Mouse (Mus musculus) liver, embryonic 14.5 days (tissue): ENCODE results near the gene Hoxb8.

Experiments
- CTCF ChIP-seq: IDR thresholded peaks from 2 replicates; pipeline ENCODE4 v1.5.1; 2016; ENCODE audit warnings: antibody characterized with exemption, low read depth, control low read depth
- EP300 ChIP-seq: IDR thresholded peaks from 2 replicates; pipeline ENCODE4 v1.6.1; 2016; ENCODE audit warnings: antibody characterized with exemption, low read depth

DNA sequence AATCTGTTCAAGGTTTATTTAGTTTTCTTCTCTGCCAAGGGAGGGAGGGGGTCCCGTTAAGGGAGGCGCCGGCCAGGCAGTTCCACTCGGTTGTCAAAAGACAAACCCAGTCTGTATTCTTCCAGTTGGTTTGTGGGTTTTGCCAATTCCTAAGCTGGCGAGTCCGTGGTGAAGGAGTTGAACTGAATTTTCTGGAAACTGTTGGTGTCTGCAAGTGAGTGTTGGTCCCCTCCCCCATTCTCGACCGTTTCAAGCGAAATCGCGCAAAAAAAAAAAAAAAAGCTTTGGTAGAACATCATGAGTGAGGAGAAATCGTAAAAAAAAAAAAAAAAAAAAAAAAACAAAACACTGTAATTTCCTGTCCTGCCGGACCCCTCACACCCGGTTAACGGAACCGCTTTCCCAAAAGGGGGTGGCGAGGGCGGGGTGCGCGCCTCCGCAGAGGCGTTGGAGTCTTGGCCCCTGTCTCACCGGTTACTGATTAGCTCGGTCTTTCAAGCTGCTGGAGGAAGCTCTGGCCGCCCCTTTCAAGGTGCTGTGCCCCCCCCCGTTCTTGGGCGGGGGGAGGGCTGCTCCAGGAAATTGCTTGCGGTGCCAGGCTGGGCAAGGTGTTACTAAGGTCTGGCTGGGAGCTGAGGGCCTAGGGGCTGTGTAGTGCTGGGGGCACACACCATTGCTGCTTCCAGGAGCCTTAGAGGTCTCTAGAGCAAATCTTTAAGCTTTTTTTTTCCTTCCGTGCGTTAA, 13.6 kb downstream of the Hoxb8 start:
- TF ChIP-seq CTCF: no peak
- TF ChIP-seq EP300: no peak
